Mouse (Mus musculus) Patski (cell line): Measurements from ENCODE around the gene Emc4. TPM values are rescaled to one million over a fixed set of nuclear protein-coding genes. Genes with fewer than 3 reads are reported as not detected.

Experiments
- ATAC-seq: fragments of 100-300 bp; one replicate; pipeline ENCODE4 v1.8.0; 2021
- CTCF ChIA-PET: fragments of 350-600 bp; sonication (Branson Sonifier 250); formaldehyde crosslinking; loops from one replicate; lab custom pipeline; 2022; ENCODE audit warnings: inconsistent platforms; lab: Charles Lee
- POLR2A ChIA-PET: fragments of 350-600 bp; sonication (Branson Sonifier 250); formaldehyde crosslinking; loops from one replicate; lab custom pipeline; 2022; ENCODE audit warnings: antibody characterized with exemption, inconsistent platforms; lab: Charles Lee
- DNase-seq: peaks from one replicate; pipeline ENCODE4 v3.0.0-alpha.2; 2011; ENCODE audit warnings: low read depth, low spot score
- H3K27me3 ChIP-seq: fragments of 371-371 bp; one replicate; pipeline ENCODE4 v1.5.1; 2021
- CTCF ChIP-seq: fragments of 100-300 bp; IDR thresholded peaks from one replicate; pipeline ENCODE4 v1.5.1; 2021
- in situ Hi-C: fragments of 300-500 bp; cut with MboI; formaldehyde crosslinking; loops from 3 replicates; pipeline ENCODE4 v1.11.1; 2018; ENCODE audit warnings: low pct_unique_long_range_greater_than_20kb, mixed read lengths
- polyA plus RNA-seq: library from polyadenylated mRNA; unstranded; gene quantifications from one replicate; pipeline ENCODE4 v1.2.3, GENCODE M21; 2021

The Emc4 gene
- polyA plus RNA-seq, 1 experiment from 2014 or later = 118 TPM

DNA sequence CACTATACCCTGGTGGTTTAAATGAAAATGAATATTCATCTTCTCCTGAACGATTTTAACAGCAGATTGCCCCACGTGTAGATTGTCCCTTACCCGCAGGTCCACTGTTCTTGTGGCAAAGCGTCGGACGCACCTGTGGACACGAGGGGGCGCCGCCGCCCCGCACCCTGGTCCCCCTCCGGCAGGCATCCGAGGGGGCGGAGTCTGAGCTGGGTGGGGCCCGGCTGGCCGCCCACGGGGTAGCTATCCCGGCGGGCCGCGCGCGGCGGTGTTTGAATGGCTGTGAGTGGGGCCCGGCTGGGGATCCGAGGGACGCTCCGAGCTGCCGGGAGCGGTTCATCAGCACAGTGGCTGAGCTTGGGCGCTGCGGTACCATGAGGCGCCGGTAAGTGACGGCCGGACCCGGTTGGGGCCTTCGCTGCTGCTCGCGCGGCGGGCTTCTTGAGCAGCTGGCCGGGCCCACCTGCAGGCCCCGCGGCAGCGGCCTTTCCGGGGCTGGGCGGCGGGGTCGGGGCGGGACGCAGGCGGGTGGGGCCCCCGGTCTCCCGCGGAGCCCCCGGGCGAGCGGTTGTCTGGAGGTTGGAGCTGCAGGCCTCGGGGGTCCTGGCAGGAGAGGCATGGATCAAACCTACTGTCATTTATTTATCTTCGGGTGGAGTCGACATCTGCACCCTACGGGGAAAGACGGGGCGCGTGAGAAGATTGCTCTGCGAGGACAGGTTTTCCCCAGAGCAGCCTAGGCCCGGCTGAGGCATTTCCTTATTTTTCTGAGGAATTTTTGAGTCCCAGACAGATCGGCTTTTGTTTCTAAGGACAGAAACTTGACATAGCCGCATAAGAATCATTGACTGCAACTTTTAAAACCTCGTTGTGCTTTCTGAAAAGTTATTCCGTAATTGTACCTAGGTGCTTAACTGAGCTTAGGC is 11.4 kb upstream of the Emc4 start, which contains the start of gene Katnbl1:
Gene Katnbl1, plus strand, starts transcription at position 239 of the 926 bp plus-strand sequence.
- in situ Hi-C loops = loop anchor here (5.0 kb wide), 1 partner anchor 103 kb away; the partner anchor contains the start of gene Chrm5
- POLR2A ChIA-PET = interaction anchor here (1.1 to 1.5 kb wide), 3 partner anchors 71 to 114 kb away, joined by 3 read pairs; partner anchors contain the start of gene Slc12a6
- no peaks in the 10 kb centered on the region for H3K27me3 ChIP-seq
- CTCF ChIA-PET = interaction anchor here (0.7 to 4.1 kb wide), 24 partner anchors 9 to 133 kb away, joined by 3 to 49 read pairs (median 4); partner anchors contain the start of genes Emc4, Emc7, Gm21985 and Slc12a6
- DNase-seq (no peak), ATAC-seq (peak; percentile 98)
- peak; percentile 100 for TF ChIP-seq CTCF

GRCm38 (mm10) chr2:112374610-112375009 is 6.8 kb upstream of the Emc4 start:
- ChIA-PET POLR2A (interaction anchor here (0.6 kb wide), 1 partner anchor 13 kb away, joined by 4 read pairs; no protein-coding TSS in a partner anchor), CTCF (interaction anchor here (1.6 kb wide), 1 partner anchor 69 kb away, joined by 7 read pairs; no protein-coding TSS in a partner anchor)
- DNase-seq (no peak), ATAC-seq (no peak)
- in situ Hi-C loops = loop anchor here (5.0 kb wide), 2 partner anchors 78 to 108 kb away; partner anchors contain the start of genes Chrm5 and Emc7
- H3K27me3 ChIP-seq = no peaks in the 10 kb centered on the region
- TF ChIP-seq CTCF = no peak

GRCm38 (mm10) chr2:112373141-112373540 is 5.3 kb upstream of the Emc4 start:
- TF ChIP-seq CTCF = no peak
- ChIA-PET CTCF (interaction anchor here (0.6 kb wide), 1 partner anchor 14 kb away, joined by 3 read pairs; no protein-coding TSS in a partner anchor), POLR2A (no interaction called here)
- no peaks in the 10 kb centered on the region for H3K27me3 ChIP-seq
- peak; percentile 71 for DNase-seq
- in situ Hi-C loops = loop anchor here (5.0 kb wide), 1 partner anchor 79 kb away; the partner anchor contains the start of gene Emc7
- peak; percentile 93 for ATAC-seq

GRCm38 (mm10) chr2:112369941-112370340 is 2.1 kb upstream of the Emc4 start:
- DNase-seq = no peak
- ChIA-PET CTCF (interaction anchor here (1.1 to 1.3 kb wide), 2 partner anchors 9 to 79 kb away, joined by 3 to 5 read pairs; partner anchors contain the start of gene Katnbl1), POLR2A (no interaction called here)
- no peak for ATAC-seq
- TF ChIP-seq CTCF = no peak
- no peaks in the 10 kb centered on the region for H3K27me3 ChIP-seq
- in situ Hi-C loops = loop anchor here (5.0 to 10.0 kb wide), 2 partner anchors 82 to 105 kb away; partner anchors contain the start of genes Emc7, Gm21985, Nop10 and Slc12a6

GRCm38 (mm10) chr2:112367222-112367621 is 605 bp downstream of the Emc4 start:
- no peak for TF ChIP-seq CTCF
- POLR2A ChIA-PET = interaction anchor here (0.6 to 1.3 kb wide), 5 partner anchors 17 to 114 kb away, joined by 3 read pairs; partner anchors contain the start of gene Gm21985
- H3K27me3 ChIP-seq = no peaks in the 10 kb centered on the region
- CTCF ChIA-PET = interaction anchor here (1.5 kb wide), 1 partner anchor 12 kb away, joined by 6 read pairs; the partner anchor contains the start of gene Katnbl1
- ATAC-seq (peak; percentile 33), DNase-seq (no peak)
- in situ Hi-C loops = loop anchor here (10.0 kb wide), 1 partner anchor 102 kb away; the partner anchor contains the start of genes Gm21985, Nop10 and Slc12a6

DNA sequence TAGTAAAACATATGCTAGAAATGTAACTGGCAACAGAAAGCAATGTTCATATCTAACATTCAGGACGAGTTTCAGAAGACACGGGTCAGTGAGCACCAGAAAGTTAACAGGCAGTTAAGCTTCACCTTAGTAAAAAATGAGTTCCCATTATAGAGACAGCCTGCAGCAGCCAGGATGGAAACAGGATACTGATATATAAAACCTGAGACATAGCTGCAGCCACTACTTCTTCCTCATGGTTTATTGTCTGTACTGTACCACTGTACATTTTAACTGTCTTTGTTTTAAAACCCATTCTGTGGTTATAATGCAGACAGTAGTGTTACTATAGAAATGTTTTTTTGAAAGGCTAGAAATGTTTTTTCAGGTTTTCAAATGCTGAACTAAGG is 7.1 kb downstream of the Emc4 start:
- TF ChIP-seq CTCF = no peak
- ATAC-seq = no peak
- CTCF ChIA-PET = interaction anchor here (1.0 to 1.4 kb wide), 2 partner anchors 11 to 121 kb away, joined by 4 read pairs; partner anchors contain the start of gene Lpcat4

GRCm38 (mm10) chr2:112360012-112360780 is 7.6 kb downstream of the Emc4 start:
- in situ Hi-C loops = loop anchor here (10.0 kb wide), 1 partner anchor 95 kb away; the partner anchor contains the start of genes Gm21985, Nop10 and Slc12a6
- no peaks in the 10 kb centered on the region for H3K27me3 ChIP-seq
- no peak for TF ChIP-seq CTCF
- CTCF ChIA-PET = interaction anchor here (1.0 to 1.4 kb wide), 2 partner anchors 11 to 121 kb away, joined by 4 read pairs; partner anchors contain the start of gene Lpcat4
- DNase-seq (no peak), ATAC-seq (no peak)
- POLR2A ChIA-PET = no interaction called here

More for the DNA sequence above, 7.1 kb downstream of the Emc4 start:
- POLR2A ChIA-PET = no interaction called here
- DNase-seq = no peak
- H3K27me3 ChIP-seq = no peaks in the 10 kb centered on the region
- in situ Hi-C loops = loop anchor here (10.0 kb wide), 1 partner anchor 96 kb away; the partner anchor contains the start of genes Gm21985, Nop10 and Slc12a6

DNA sequence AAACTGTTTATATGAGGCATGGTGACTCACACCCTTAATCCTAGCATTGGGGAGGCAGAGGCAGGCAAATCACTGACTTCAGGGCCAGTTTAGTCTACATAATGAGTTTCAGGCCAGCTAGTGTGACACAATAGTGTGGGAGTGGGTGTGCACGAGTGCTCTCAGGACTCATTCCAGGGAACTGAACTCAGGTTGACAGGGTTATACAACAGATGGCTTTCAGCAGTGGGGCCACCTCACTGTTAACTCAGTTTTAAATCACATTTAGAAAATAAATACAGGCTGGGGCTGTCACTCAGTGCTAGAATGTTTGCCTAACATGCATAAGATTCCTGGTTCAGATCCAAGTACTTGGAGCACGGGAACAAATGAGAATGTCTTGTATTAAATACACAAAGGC is 8.2 kb downstream of the Emc4 start:
- TF ChIP-seq CTCF = no peak
- no peaks in the 10 kb centered on the region for H3K27me3 ChIP-seq
- CTCF ChIA-PET = interaction anchor here (1.9 kb wide), 1 partner anchor 51 kb away, joined by 4 read pairs; no protein-coding TSS in a partner anchor
- in situ Hi-C loops = loop anchor here (10.0 kb wide), 1 partner anchor 95 kb away; the partner anchor contains the start of genes Gm21985, Nop10 and Slc12a6
- no peak for DNase-seq
- ATAC-seq = peak; percentile 73
- POLR2A ChIA-PET = interaction anchor here (0.6 kb wide), 1 partner anchor 48 kb away, joined by 5 read pairs; no protein-coding TSS in a partner anchor
